Mouse (Mus musculus) ovary, postnatal 14 days (tissue): ENCODE results near the gene Mfsd2b.

ENCODE experiments used
- DNase-seq: peaks from one replicate; pipeline ENCODE4 v3.0.0; 2022; ENCODE audit warnings: low spot score

Mfsd2b gene

DNA sequence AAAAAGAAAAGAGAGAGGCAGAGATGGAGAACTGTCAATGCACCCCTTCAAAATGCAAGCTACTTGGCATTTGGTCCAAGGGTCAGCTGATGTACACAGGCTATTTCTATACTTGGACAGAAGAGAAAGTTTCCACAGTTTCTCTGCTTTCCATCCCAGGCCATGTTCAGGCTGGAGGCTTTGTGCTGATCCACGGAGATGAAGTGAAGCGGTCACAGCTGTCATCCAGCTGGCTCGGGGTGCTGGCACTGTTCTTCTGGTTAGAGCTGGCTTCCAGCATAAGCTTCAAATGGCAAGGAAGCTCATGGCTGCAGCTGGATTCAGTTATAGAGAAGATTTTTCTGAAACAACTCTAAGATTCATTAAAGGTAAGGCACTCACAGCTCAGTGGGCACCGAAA is 60.5 kb downstream of the Mfsd2b start:
- DNase-seq, result no peak
